Mouse (Mus musculus): ENCODE data around the gene Il17ra.
A peak's percentile ranks its signal among the peaks of the same experiment; 100 is the strongest.

Il17ra gene

DNA sequence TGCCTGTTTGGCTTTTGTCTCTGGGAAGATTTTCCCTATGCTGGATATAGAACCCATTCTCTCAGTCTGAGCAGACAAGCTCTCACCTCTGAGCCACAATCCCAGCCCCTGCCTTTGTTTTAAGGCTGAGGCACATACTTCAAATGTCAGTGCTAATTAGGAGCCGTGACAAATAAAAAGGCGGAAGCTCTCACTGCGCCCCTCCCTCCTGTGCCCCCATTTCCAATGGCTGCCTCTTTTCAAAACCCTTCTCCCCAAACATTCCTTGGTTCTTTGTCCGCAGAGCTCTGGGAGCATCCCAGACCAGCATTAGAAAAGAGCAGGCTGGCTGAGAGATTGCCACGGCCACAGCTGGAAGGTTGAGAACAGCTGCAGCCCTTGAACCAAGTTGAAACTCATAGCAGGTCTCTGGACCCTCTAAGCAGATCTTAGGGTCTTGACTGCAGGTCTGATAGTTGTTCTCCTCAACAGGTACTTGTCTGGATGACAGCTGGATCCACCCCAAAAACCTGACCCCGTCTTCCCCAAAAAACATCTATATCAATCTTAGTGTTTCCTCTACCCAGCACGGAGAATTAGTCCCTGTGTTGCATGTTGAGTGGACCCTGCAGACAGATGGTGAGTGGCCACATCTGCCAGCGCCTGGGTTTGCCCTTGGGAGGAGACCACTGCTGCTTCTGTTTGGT lies 9.6 kb downstream of the Il17ra start:
- no peak for DNase-seq

DNA sequence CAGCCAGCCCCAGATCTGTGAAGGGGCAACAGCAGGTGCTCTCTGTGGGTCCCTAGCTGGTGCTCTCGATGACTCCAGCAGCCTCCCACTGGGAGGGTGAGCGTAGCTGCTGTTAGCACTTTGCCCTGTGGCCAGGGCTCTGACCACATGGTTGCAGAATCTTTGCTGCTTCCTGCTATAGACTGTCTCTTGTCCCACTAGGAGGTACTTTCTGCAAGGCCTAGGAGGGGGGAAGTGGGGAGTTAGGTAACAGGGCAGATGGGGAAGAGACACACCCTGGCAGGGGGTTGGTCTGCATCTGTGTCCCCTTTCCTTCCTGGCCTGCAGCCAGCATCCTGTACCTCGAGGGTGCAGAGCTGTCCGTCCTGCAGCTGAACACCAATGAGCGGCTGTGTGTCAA lies 10.4 kb downstream of the Il17ra start:
- DNase-seq: no peak

DNA sequence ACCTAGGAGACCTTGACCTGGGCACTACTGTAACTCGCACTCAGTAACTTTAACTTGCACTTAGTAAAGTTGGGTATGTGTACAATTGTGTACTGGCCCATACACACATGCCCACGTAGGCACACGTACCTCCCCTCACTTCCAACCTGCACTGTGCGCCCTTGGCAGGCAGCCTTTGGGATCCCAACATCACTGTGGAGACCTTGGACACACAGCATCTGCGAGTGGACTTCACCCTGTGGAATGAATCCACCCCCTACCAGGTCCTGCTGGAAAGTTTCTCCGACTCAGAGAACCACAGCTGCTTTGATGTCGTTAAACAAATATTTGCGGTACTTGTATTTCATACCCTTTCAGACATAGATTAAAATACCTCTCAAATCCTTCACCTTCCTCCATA lies 12.2 kb downstream of the Il17ra start:
- no peak for DNase-seq

- no peak for DNase-seq
Measured at GRCm38 (mm10) chr6:120479302-120479701, 16.3 kb downstream of the Il17ra start.

DNA sequence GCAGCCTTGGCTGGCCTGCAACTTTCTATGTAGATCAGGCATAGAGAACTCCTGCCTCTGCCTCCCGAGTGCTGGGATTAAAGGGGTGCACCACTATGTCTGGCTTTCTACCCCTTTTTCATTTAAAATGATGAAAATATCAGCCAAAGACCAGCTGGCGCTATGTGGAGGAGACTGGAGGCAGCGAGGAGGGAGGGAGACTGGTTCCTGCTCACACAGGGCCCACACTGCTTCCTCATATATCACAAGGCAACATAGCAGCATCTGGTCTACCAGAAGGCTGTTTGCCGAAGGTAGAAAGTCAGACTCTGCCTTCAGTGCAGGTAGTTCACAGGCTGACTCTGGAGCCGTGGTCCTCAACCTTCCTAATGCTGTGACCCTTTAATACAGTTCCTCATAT lies 17.3 kb downstream of the Il17ra start:
- DNase-seq: no peak

DNA sequence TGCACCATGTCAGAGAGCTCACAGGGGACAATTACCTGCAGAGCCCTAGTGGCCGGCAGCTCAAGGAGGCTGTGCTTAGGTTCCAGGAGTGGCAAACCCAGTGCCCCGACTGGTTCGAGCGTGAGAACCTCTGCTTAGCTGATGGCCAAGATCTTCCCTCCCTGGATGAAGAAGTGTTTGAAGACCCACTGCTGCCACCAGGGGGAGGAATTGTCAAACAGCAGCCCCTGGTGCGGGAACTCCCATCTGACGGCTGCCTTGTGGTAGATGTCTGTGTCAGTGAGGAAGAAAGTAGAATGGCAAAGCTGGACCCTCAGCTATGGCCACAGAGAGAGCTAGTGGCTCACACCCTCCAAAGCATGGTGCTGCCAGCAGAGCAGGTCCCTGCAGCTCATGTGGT lies 18.5 kb downstream of the Il17ra start:
- DNase-seq: peak; percentile 63

- no peak for DNase-seq
Measured at GRCm38 (mm10) chr6:120482021-120482420, 19.0 kb downstream of the Il17ra start.

- no peak for DNase-seq
Measured at GRCm38 (mm10) chr6:120482756-120483155, 19.7 kb downstream of the Il17ra start.

DNA sequence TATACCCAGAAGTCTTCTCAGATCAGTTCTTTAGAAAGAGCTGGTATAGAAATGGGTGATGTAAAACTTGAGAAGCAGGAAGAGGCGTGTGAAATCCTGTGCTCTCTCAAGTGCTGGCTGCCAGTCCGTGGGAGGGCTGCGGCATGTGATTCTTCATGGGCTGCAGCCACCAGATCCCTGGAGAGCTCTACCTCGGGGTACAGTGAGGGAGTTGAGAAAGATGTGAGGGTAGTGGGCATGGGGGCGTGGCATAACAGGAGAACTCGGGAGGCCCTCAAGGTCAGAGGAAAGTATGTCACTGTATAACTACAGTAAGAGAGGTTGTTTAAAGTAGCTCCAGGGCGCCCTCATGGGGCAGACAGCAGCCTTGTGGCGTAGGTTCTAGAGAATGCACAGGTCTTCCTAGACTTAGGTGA lies 20.2 kb downstream of the Il17ra start:
- DNase-seq: peak; percentile 79

DNA sequence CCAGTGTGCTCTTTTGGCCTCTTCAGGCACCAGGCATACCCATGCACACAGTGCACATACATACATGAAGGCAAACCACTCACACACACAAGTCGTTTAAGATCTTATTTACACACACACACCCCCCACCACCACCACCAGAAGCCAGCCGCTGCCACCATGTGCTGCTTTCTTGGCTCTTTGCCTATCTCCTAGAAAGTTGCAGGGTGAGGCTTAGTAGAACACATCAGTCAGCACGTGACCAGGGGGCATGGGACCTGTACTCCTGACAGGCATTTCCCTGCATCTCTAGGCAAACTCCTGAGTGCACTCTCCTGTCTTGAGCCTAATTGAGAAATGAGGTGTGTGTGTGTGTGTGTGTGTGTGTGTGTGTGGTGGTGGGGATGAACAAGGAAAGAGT lies 22.0 kb downstream of the Il17ra start:
- no peak for DNase-seq

DNA sequence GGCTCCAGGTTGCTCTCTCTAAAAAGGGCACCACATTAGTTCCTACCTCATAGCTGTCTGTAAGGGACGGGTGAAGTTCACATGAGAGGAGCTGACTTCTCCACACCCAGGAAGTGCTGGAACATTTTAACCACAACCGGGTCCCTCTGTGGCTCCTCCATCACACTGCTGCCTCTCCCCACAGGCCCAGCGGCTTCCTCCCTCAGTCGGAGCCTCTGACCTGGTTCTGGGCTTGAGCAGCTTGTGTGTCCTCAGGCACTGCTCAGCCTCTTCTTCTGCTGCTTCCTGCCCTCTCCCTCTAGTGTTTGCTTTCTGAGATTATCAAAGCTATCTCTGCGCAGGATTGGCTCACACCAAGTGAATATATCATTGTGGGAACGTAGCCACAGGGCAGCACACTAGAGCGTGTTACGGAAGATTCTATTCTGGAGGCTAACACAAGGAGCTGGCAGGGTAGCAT lies 23.0 kb downstream of the Il17ra start:
- DNase-seq: peak; percentile 79

DNA sequence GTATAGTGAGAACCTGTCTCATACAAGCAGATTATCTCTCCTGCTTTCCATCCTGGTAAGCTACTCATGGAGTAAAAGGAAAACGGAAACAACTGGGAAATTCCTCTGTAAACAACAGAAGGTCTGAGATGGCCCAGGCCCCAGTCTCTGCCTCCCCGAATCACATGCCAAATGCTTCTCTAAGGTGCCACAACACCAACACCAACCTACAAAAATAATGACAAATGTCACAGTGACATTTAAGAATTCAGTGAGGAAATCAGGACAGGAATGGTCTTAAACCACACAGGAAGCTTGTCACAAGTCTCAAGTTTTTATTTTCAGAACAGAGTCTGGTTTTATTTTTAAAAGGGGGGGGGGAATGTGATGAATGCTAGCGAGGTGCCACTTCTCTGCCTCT lies 25.6 kb downstream of the Il17ra start:
- no peak for DNase-seq

DNA sequence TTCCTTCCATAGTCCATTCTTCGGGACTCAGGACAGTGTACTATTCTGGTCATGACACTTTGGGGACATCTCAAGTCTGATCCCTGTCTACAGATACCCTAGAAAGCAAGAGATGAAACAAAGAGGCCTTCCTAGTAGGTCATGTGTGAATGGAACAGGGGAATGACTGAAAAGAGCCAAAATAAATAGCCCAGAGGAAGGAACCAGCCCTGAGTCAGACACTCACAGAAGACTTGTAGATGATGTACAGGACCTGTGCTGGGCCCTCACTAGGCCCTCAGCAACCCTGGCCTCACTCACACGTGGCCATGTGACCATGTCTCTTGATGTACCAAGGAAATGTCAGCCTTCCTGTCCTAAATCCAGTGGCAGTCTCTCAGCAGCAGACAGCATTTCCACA lies 26.4 kb downstream of the Il17ra start:
- DNase-seq: no peak

DNA sequence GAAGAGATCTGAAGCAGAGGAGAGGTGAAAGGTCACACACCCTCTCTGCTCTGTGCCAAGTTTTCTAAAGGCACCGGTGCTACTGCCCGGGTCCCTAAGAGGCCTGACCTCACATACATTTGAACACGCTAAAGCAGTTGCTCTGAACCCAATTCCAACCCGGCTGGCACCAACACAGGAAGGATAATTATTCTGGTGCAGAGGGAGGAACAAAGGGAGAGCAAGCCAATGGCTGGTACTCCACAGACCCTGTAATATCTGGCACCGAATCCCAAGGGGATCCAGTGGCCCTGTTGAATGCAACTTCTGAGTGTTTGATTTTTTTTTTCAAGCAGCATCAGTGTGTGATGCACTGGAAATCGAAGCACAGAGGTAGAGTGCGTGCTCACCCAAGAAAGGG lies 28.0 kb downstream of the Il17ra start:
- DNase-seq: no peak

GRCm38 (mm10) chr6:120491862-120492498 lies 28.9 kb downstream of the Il17ra start:
- no peak for DNase-seq

DNA sequence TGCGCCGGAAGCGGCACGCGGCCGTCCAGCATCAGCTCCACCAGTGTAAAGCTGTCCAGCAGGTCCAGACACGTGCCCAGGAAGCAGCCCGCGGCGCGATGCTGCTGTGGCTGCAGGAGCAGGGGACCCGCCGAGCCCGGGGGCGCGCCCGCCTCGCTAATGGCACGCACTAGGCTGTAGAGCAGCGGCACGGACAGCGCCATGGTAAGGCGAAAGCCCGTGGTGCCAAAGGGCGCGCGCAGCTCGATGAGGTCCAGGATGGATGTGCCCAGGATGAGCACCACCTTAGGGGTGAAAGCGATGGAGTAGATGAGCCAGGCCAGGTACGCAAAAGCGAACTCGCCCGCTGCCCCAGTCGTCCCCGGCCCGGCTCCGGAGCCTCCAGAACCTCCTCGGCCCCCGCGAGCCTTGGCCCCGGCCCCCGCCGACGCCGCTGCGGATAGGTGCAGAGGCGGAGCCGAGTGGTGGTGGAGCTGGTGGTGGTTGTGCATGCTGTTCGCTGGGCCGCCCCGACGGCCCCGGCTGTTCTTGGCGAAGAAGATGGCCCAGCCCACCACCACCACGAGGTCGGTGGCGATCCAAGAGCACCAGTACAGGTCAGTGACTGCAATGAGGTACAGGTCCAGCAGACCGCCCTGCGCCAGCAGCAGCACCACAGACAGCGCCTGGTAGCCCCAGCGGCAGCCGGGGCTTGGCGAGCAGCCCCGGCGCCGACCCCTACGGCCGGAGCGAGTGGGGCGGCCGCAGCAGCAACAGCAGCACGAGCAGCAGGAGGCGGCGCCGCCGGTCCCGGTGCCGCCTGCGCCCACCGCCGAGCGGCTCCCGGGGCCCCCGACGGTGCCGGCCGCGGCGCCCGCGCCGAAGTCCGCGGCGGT lies 29.7 kb downstream of the Il17ra start:
- peak; percentile 36 for DNase-seq

DNA sequence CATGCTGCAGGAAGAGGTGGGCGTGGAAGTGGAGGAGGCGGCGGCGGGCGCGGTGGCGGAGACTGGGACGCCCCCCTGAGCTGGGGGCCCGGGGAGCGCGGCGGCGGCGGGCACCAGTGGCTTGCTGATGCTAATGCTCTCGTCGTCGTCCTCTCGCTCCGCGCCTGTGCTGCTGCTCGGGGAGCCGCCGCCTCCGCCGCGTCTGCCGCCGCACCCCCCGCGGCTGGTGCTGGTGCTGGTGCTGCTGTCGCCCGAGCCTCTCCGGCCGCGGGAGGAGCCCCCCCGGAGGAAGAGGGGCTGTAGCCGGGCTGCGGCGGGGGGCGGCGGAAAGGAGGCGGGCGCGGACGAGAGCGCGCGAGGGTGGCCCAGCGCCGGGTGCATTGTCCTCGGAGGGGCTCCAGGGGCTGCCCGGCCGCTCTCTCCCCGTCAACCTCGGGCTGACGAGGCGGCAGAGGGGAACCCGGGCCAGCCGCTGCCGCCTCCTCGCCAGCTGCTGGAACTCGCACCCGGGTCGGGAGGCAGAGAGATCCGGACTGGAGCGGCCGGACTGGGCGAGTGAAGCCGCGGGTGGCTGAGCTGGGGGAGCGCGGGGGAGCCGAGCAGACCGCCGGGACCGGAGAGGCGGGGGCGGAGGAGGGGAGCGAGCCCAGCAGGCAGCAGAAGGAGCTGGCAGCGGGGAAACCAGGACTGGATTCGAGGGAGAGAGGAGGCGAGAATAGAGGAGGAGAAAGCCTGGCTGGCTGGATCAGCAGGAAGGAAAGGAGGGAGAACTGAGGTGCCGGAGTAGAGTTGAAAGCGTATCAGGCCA lies 30.5 kb downstream of the Il17ra start, which contains the start of gene Tmem121b:
Tmem121b (minus strand) TSS at position 434 of the 808 bp plus-strand sequence.
- peak; percentile 54 for DNase-seq

DNA sequence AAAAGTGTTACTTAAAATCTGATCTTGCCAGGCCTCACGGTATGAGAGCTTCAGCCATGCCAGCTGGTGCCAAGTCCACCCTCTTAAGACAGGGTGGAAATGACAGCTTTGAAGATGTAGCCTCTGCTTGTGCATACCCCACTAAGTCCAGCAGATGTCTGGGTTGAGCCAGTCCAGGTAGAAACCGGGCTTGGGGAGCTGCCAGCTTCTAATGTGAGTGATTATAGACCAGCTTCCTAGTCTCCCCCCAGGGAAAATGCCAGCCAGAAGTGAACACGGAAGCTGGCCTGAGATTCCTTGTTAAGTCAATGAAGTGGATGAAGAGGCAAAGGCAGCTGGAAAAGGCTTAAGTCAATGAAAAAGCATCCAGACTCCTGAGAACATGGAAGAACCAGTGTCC lies 33.5 kb downstream of the Il17ra start:
- DNase-seq: no peak

GRCm38 (mm10) chr6:120504051-120504450 lies 41.0 kb downstream of the Il17ra start:
- DNase-seq: no peak

DNA sequence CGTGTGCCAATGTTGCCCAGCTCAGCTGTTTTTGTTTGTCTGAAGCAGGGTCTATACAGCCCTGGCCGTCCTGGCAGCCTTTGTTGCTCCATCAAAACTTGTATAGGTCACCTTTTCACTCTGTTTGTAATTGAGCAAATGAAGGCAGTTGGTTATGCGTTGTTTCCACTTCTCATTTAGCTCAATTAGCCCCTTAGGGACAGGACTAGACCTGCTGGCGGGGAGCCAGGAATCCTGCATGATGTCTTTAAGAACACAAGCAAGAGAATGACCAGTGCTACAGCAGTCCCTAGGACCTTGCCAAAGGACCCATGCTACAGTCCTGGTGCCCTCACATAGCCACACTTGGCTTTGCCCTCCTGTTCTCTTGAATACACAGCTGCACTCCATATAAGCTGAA lies 42.5 kb downstream of the Il17ra start:
- no peak for DNase-seq

DNA sequence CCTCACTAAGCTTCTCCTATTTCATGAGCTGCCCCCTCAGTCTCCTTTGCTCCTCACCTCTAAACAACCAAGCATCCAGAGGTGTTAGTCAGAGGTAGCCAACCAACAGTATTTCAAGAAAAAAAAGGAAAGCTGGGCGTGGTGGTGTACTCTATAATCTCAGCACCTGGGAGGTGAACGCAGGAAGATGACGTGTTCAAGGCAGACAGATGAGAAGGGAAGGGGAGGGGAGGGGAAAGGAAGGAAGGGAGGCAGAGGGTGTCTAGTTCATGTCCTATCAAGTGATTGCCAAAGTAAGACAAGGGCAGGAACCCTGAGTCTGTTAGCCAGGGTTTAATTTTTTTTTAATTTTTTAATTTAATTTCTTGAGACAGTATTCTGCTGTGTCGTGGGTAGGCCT lies 45.6 kb downstream of the Il17ra start:
- DNase-seq: no peak

GRCm38 (mm10) chr6:120509975-120510374 lies 46.9 kb downstream of the Il17ra start:
- DNase-seq: no peak

- no peak for DNase-seq
Measured at GRCm38 (mm10) chr6:120510425-120510824, 47.4 kb downstream of the Il17ra start.

All from thymus, postnatal 14 days (tissue).